Mouse (Mus musculus) layer of hippocampus, adult 9-10 months (tissue): ENCODE measurements around the gene Ndufs3.
"Not testable (repeated sequence)": the region's sequence is repeated elsewhere in the genome, so short reads cannot be mapped to it uniquely, and the experiment has no call there.

Source experiments
- DNase-seq: peaks from one replicate; pipeline ENCODE4 v3.0.0; 2022; ENCODE audit warnings: low spot score

Ndufs3 gene

GRCm38 (mm10) chr2:90906721-90907120 is 2.1 kb upstream of the Ndufs3 start:
- no peak for DNase-seq

GRCm38 (mm10) chr2:90904856-90905224 is 213 bp upstream of the Ndufs3 start:
- no peak for DNase-seq

GRCm38 (mm10) chr2:90903398-90903797 is 1.2 kb downstream of the Ndufs3 start:
- DNase-seq = no peak

- not testable (repeated sequence) for DNase-seq
These were observed 10.3 kb downstream of the Ndufs3 start for GRCm38 (mm10) chr2:90894299-90894677.

- no peak for DNase-seq
These were observed 10.8 kb downstream of the Ndufs3 start for GRCm38 (mm10) chr2:90893673-90894298.

- no peak for DNase-seq
These were observed 14.8 kb downstream of the Ndufs3 start for GRCm38 (mm10) chr2:90889550-90890548.

- DNase-seq = no peak
These were observed 17.0 kb downstream of the Ndufs3 start for GRCm38 (mm10) chr2:90887627-90888026.

DNA sequence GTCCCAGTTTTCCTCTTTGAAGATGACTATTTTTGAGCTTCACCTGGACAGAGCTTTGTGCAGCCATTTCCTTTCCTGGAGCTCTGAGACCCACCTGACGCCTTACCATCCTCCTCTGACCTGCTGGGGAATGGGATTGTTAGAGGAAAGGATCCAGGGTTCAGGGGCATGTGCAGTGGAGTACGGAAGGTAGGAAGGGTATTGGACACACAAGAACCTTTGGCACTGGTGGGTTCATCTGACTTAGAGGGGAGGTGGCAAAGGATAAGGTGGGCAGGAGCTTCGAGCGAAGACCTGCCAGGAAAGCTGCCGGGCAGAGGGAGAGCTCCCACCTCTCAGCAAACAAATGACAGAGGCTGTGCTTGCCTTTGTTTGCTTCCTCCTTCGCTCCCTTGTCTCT is 18.2 kb downstream of the Ndufs3 start:
- no peak for DNase-seq

- DNase-seq = no peak
These were observed 19.2 kb downstream of the Ndufs3 start, which contains the start of gene C1qtnf4 for GRCm38 (mm10) chr2:90885218-90886041. Gene C1qtnf4 (plus strand): TSS chr2:90885860.

- DNase-seq = no peak
These were observed 22.8 kb downstream of the Ndufs3 start for GRCm38 (mm10) chr2:90881824-90882223.

DNA sequence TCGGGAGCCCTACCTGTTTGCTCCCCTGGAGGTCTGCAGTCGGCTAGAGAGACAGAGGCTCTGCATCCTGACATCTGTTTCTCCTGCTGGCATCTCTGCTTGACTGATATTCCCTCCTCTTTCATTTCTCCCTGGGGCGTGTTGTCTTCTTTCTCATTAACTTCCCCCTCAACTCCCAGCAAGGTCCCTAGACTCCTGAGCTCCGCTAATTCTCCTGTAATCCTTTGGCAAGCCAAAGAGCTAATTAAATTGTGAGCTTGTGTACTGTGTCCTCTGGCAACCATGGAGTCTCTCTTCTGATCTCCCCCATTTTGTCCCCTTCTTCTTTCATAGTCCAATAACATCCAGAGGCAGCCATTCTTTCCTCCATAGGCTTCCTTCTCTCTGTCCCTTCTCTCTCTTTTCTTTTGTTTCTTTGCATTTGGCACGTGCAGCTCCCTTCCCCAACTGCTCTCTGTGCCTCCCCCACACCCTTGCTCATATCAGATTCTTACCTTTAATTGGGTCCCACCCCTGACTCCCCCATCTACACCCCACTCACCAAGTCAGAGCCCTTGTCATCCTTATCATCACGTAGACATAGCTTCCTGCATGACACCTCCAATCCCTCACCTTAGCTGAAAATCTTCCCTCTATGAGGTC is 24.4 kb downstream of the Ndufs3 start:
- no peak for DNase-seq

DNA sequence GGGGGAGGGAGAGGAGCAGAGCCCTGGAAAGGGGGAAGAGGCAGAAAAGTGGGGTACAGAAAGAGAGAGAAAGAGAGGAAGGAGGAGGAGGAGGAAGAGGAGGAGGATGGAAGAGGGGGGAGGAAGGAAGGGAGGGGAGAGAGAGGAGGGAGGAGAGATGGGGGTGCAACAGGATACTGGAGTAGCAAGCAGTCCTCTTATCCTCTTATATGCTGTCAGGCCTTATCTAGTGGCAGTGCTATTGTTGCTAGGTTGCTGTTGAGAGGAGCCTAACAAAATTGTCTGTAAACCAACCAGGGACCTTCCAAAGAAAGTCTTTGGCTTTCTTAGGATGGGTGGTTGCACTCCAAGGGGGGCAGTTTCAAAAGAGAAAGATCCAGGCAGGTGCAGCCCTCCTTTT is 25.2 kb downstream of the Ndufs3 start:
- no peak for DNase-seq

DNA sequence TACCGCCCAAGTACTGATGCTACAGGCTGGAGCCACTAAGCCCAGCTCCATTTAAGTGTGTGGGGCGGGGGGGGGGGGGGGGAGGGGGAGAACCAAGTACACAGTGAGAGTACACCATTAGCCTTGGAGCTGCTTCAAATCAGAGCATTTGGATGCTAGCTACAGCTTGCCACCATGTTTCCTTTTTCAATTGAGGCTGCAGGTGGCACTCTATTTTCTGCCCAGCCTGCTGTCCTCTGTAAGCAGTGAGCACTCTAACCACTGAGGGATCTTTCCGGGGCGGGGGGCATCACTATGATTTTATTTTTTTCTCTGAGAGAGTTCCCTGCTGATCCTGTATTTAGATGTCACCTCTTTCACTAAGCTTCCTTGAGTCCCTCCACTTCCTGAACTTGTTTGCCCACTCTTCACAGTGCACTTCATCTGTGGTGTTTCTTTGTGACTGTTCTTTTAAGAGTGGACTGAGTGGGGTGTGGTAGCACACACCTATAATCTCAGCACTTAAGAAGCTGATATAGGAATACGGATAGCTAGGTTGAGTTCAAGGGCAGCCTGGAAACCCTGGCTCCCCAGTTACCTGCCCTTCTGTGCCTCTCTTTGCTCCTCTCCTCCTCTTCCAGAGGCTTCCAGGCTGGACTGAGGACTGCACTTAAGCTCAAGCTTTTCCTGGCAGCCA is 26.9 kb downstream of the Ndufs3 start:
- no peak for DNase-seq

- DNase-seq = no peak
These were observed 29.4 kb downstream of the Ndufs3 start for GRCm38 (mm10) chr2:90875239-90875638.

GRCm38 (mm10) chr2:90874025-90874424 is 30.6 kb downstream of the Ndufs3 start:
- DNase-seq = no peak

DNA sequence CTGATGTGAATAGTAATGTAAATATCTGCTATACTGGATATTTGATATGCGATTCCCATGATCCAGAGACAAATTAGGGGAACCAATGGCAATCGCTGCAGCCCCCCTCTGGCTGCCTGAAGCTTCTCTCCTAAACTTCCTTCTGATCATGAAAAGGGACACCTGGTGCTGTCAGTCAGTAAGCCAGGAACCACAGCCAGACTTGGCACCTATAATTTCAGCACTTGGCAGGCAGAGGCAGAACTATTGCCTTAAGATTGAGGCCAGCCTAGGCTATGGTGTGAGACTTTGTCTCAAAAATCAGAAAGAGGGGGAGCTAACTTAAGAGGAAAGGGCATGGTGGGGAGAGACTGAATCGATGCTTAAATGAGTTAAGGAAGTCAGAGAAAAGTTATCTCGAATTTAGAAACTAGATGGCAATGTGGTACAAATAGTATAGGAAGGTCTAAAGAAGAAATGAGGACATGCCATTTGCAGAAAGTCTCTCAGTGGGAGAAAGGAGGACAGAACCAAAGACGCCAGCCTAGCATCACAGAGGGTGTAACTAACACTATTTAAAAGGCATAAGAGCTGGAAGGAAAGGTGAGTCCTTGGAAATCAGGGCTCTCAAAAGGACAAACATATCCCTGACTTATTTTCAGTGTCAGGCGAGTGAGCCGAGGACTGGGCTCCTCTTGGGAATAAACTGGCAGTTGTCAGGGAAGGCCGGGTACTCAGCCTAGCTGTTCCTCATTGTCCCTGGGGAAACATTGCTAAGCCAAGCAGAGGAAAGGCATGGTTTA is 33.3 kb downstream of the Ndufs3 start:
- DNase-seq = no peak

GRCm38 (mm10) chr2:90870136-90870601 is 34.5 kb downstream of the Ndufs3 start:
- no peak for DNase-seq

- DNase-seq = peak; percentile 85
These were observed 38.1 kb downstream of the Ndufs3 start for GRCm38 (mm10) chr2:90866524-90866923.

- DNase-seq = no peak
These were observed 40.4 kb downstream of the Ndufs3 start for GRCm38 (mm10) chr2:90864184-90864583.

DNA sequence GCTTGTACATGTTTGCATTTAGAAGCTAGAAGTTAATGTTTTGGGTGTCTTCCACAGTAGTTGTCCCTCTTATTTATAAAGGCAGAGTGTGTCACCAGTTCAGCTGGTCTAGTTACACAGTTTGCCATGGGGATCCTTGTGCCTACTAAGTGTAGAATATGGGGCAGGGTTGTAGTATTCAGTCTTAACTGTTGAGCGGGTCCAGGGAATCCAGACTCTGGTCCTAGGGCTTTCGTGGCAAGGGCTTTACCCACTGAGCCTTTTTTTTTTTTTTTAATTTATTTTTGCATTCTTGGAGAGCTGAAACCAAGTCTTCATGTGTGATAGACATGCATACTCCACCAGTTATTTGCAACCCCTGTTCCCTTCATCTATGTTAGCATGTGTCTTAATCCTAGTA is 43.1 kb downstream of the Ndufs3 start:
- no peak for DNase-seq
